Mouse (Mus musculus) urinary bladder, postnatal 10 days (tissue): ENCODE results near the gene Mlph.

Experiments
- DNase-seq: peaks from one replicate; pipeline ENCODE4 v3.0.0; 2022; ENCODE audit warnings: low spot score

Mlph gene

DNA sequence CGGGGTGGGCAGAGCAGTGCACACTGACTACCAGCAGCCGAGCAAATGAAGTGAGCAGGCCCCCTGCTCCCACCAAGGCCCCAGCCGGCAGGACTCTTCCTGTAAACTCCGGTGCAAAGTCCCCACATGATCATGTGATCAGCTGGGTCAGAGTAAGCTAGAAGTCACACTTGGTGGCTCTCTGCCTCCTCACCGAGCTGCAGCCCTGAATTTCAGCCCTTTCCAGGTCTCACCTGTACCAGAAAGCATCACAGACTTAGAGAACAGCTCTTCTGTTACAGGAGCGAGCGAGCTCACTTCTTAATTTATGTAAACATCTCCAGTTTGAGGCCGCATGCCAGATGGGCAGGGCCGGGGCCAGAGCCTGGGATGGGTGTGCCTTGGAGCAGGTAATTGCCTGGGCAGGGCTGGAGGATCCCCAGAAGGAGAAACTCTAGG lies 54.5 kb downstream of the Mlph start, which contains the start of gene Rab17:
Gene Rab17 (minus strand): TSS at position 315 of the 438 bp plus-strand sequence.
- DNase-seq = peak; percentile 11

DNA sequence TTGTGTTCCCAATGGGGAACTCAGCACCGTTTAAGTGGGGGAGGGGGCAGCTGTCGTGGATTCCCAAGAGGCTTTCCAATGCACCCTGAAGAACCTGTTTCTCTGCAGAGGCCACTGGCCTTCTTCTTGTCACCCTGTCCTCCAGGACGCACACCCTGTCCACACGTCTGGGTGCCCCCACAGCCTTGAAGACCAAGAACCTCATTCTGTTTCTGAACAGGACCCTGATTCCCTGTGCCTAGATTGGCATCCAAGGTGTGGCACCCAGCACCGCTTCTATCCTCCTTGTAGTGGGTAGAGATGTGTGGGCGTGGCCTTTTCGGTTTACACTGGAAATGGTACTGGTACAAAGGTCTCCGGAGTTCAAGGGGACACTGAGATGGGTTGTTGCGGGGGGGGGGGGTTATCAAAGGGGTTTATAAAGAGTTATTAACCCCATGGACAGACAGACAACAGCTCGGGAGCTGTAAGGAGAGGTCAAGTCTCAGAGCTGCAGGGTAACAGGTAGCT lies 55.1 kb downstream of the Mlph start:
- no peak for DNase-seq

DNA sequence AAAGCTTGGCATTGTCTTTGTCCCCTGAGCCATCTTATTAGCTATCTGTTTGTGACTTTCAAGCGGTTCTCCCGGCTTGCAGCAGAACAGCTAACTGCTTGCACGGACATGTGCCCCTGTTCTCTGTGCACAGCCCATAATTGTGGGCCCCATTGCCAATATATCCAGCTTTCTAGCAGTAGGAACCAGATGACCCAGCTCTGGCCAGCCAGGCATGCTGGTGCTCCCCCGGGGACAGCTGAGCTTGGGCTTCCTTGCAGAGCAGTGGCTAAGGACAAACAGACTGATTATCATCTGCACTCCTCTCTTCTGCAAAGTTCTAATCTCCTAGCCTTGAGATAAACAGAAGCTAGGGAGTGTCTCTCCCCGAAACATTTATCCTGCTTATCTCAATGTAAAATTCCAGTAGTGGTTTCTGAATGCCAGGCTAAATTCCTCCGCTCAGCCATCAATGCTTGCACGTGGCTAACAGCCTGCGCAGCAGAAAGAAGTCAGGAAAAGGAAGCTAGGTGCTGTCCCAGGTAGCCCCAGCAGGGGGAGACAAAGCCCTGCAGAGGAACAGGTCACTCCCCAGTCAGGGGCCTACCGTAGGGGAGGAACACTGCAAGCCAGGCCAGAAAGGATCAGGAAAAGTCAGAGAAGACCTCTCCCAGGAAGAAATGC lies 58.2 kb downstream of the Mlph start:
- peak; percentile 88 for DNase-seq

DNA sequence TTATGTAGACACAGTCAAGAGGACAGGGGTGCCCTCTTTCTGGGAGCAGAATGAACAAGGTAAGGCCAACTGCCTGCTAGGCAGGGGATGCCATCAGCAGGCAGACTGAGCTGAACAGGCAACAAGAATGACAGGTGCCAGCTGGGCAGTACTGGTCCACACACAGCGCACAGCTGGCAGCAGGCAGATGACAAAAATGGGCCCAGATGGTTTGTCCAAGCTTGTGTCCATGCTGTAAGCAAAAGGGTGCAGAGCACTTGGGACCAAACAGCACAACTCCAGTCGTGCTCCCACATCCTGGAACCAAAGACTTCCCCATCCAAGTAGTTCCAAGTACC lies 58.7 kb downstream of the Mlph start:
- no peak for DNase-seq

DNA sequence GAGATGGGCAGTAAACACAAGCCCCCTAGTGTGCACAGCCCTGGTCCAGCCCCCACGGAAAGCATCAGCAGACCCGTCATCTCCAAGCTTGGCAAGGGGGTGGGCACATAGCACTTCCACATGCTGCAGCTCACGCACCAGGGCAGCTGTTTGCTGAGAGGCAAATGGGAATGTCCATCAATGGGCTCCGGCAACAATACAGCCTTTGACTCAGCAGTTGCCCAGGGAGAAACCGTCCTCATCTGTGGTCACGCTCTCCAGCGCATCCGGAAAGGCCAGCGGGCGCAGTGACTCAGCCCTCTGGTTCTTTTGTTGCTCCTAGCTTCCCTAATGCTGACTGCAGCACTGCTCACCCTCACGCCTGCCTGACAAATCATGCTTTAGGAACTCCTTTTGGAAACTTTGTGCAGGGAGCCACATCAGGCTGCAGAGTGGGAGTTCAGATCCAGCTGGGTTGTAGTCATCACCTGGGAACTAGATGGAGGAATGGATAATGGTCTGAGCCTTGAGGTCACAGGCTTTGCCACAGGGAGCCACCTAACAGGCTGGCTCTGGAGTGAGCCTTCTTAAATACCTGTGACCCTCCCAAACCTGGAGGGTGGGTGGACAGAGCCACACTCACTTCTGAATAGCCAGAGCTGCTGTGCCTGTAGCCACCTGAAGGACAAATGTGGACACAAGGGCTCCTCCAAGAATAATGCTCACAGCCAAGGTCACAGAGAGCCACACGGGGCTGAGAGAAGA lies 60.2 kb downstream of the Mlph start:
- peak; percentile 8 for DNase-seq

DNA sequence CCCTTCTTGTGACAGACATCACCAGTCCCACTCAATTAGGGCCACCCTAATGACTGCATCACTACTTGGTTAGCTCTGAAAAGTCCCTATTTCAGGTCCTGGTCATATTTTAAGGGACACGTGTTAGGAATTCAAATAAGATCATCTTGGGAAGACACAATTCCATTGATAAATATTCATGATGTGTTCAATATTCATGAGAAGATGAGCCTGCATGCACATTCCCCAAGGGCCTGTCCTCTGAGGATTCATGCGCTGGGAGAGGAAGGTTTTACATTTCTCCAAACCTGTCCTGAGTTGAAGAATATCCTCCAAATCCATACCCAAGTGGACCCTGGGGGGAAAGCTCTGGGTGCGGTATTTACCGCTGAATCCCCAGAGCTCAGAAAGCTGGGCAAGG lies 61.1 kb downstream of the Mlph start:
- no peak for DNase-seq

DNA sequence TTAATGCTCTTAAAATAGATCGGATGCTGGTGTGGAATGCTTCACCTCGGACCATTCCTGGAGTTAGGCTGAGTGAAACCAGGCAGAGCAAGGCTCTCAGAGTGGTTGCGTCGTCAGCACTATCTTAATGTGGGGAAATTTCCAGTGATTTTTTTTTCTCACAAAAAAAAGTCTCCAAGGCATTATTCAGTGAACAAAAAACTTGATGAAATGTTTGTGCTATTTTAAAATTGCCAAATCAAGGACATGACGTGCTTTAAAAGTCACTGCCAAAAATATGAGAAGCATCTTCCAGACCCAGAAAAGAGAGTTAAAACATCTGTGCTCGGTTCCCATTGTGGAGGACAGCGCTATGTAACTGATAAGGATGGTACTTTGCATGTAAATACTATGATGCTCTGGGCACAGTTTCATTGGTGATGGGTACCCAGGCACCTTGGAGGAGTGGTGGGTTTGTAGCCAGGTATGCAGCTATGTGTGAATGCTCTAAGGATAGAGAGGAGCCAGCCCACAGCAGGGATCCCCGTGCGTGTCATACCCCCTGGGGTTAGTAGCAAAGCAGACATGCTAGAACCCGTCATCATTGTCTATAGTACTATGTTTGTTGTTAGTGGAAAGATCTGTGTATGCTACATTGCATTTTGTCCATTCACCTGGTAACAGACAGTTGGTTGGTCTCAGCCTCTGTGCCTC lies 65.9 kb downstream of the Mlph start:
- DNase-seq = peak; percentile 2

DNA sequence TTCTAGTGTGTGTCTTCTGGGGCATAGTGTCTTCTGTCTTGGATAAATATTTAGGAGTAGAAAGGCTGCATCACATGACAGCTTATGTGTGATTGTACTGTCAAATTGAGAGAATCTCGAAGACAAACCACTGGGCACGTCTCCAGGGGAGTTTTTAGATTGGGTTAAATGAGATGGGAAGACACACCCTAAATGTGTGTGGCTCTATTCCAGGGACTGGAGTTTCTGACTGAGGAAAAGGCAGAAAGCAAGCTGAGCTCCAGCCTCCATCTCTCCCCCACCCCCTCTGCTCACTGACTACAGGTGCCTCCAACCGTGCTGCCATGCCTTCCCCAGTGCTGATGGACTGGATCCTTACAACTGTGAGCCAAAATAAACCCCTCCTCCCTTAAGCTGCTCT lies 66.5 kb downstream of the Mlph start:
- DNase-seq = no peak

DNA sequence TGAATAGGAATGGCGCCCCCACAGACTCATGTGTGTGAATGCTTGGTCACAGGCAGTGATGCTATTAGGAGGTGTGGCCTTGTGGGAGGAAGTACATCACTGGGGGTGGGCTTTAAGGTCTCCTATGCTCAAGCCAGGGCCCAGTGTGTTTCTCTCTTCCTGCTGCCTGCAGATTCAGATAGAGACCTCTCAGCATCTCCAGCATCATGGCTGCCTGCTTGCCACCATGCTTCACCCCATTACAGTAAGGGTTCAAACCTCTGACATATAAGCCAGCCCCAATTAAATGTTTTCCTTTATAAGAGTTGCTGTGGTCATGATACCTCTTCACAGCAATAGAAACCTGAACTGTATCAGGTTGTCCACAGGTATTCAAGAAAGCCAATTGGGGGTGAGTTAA lies 81.0 kb downstream of the Mlph start:
- no peak for DNase-seq

DNA sequence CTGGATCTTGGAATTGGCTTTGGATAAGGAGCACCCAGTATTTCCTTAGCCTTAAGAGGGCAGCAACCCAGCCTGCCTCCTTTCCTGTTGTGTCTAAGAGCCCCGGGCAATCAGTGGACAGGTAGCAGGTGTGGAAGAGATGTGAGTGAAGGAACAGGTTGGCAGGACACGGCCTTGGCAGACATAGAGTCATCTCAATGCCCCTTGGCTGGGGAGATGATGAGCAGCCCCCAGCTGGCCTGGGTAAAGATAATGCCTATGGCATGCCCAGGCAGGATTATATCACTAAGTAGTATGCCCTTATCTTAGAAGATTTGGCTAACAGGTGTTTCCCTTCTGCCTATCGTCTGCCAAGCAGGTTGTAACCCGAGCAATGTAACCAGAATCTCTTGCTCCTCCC lies 82.3 kb downstream of the Mlph start:
- DNase-seq = no peak

DNA sequence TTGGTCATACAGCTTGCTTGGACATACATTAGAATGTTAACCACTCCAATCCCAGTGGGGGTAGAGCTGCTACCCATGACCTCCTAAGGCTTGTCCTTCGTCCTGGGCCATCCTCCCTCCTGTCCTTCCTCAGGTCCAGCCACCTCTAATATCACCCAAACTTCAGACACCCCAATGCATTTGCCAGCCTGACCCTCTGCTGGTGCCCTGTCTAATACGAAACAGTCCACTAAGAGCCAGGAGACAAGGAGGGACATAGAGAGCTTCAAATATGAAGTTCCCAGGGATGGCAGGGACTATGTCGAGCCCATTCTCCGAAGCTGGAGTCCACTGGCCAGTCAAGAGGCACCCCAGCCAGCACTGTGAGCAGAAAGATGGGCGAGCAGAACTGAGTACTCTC lies 82.8 kb downstream of the Mlph start:
- DNase-seq = no peak

DNA sequence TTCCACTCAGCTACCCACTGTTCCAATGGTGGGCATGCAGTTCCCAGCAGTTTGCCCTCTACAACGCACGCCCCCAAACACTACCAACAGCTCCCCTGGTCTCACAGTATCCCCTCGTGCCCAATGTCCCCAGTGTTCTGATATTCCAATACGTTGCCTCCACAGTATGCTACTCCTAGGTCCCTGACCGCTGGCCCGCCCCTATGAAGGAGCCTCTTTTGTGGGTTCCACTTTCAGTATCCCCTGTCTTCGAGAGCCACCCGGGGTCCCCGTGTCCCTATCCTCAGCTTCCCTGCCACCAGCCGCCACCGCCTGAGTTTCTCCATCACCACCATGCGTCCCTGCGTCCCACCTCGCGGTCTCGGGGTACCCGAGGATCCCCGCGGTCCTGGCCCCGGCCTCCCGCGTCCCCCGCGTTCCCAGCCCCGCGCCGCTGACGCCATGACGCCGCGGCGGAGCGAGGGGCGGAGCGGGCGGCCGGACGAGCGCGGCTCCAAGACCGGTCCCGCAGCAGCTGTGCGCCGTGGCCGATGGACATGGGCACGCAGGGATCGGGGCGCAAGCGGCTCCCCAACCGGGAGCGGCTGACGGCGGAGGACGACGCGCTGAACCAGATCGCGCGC lies 83.5 kb downstream of the Mlph start, which contains the start of gene Lrrfip1:
Gene Lrrfip1 (plus strand): TSS at position 470 of the 623 bp plus-strand sequence.
- DNase-seq = no peak

DNA sequence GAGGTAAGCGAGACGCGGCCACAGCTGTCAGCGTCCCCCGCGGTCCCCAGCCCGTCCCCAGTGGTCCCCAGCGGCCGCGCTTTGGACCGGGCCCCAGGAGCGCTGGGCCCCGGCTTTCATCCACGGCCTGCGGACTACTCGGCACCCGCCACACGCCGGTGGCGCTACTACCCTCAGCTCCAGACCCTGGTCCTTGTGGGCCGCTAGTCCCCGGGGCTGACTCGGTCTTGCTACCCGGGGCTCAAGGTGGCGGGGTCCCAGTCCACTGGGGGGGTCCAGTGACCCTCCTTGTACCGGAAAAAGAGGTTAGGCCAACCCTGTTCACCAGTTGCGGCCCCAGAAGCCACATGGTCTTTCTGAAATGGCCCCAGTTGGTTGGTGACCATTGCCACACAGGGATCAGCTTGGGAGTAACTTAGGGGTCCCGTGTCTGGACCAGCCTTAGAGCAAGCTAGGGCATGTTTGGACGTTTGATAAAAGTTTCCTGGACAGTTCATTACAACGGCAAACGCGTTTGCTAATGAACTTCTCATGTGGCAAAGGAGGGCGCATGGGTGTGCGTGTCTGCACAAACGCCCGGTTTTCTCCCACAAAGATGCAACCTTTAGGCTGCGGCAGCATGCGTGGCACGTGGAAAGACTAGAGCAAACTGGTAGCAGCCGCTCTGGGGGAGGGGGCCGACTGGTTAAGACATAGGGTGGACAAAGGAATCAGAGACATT lies 84.2 kb downstream of the Mlph start:
- DNase-seq = no peak

DNA sequence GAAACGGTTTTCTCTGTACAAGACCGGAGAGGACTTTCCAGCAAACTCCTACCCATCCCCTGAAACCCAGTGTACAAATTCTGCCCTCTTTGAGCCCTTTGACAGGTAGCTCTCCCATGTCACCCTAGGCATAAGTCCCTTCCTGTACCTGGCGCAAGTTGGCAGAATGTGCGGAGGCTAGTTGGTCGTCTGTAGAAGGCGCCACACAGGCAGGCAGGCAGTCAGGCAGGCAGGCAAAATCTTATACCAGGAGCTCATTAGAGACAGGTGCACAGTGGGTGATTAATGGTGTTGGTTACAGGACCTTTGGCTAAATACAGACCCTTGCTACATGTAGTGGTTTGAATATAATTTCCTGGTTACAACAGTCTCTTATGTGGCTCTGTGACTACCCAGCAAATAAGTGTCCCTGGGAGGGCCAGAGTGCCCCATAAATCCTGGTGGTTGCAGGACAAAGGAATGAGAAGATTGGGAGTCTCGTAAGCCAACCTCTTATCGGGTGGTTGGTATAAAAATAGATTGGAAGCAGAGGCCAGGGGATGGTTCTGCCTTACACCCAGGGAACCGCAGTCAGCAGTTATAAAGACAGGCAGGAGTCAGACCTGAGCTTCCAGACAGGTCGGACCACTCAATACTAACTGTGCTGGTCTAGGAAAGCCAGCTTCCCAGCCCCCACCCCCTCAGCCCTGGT lies 85.2 kb downstream of the Mlph start:
- DNase-seq = no peak
